Mouse (Mus musculus) forebrain, embryonic 15.5 days (tissue): ENCODE measurements around the gene Hist1h3f. TPM values are rescaled to one million over a fixed set of nuclear protein-coding genes. Genes with fewer than 3 reads are reported as not detected.
A peak's percentile ranks its signal among the peaks of the same experiment; 100 is the strongest.
"Not testable (repeated sequence)": the region's sequence is repeated elsewhere in the genome, so short reads cannot be mapped to it uniquely, and the experiment has no call there.

Source experiments
- ATAC-seq: fragments of 200-750 bp; cut with Nextera tagmentation; replicated peaks from 2 replicates; pipeline ENCODE4 v1.8.0; 2017; ENCODE audit warnings: mild to moderate bottlenecking, moderate TSS enrichment, moderate library complexity
- H3K27ac ChIP-seq: fragments of 300-500 bp; sonication (generic); replicated peaks from 2 replicates; pipeline ENCODE4 v1.5.1; 2015; ENCODE audit warnings: mild to moderate bottlenecking, inconsistent platforms
- H3K27me3 ChIP-seq: fragments of 300-500 bp; sonication (generic); 2 replicates; pipeline ENCODE4 v1.6.1; 2015; ENCODE audit warnings: inconsistent platforms
- H3K36me3 ChIP-seq: fragments of 300-500 bp; sonication (generic); 2 replicates; pipeline ENCODE4 v1.6.1; 2015; ENCODE audit warnings: mild to moderate bottlenecking, inconsistent platforms
- H3K4me1 ChIP-seq: fragments of 300-500 bp; sonication (generic); 2 replicates; pipeline ENCODE4 v1.6.1; 2015; ENCODE audit warnings: inconsistent platforms
- H3K4me2 ChIP-seq: fragments of 300-500 bp; sonication (generic); replicated peaks from 2 replicates; pipeline ENCODE4 v1.6.1; 2015; ENCODE audit warnings: mild to moderate bottlenecking, inconsistent platforms
- H3K4me3 ChIP-seq: fragments of 300-500 bp; sonication (generic); 2 replicates; pipeline ENCODE4 v1.5.1; 2015; ENCODE audit warnings: mild to moderate bottlenecking, inconsistent platforms
- H3K9ac ChIP-seq: fragments of 300-500 bp; sonication (generic); replicated peaks from 2 replicates; pipeline ENCODE4 v1.6.1; 2015; ENCODE audit warnings: mild to moderate bottlenecking, inconsistent platforms
- H3K9me3 ChIP-seq: fragments of 300-500 bp; sonication (generic); 2 replicates; pipeline ENCODE4 v1.6.1; 2016; ENCODE audit warnings: inconsistent platforms
- WGBS: fragments of 180-500 bp; shearing (Covaris S2); methylation state at CpG from one replicate; pipeline ENCODE4 v1.1.7; 2015; ENCODE audit warnings: mixed read lengths; 5-methylcytosine and 5-hydroxymethylcytosine counted together
- microRNA-seq: library from miRNA; unstranded; fragments of <30 nt; microRNA quantifications from one replicate; pipeline ENCODE4, GENCODE M21; 2016
- polyA plus RNA-seq: library from polyadenylated mRNA; unstranded; fragments of >200 nt; fragmentation: Nextera tagmentation; extraction: Ambion mirVana; gene quantifications from 2 replicates; pipeline ENCODE4 v1.2.1, GENCODE M21; 2015

Hist1h3f gene
- polyA plus RNA-seq, 1 experiment from 2014 or later, result 0.94 TPM

- H3K4me3 ChIP-seq, result peak overlapping the region; percentile 47
- no peak for ATAC-seq
- H3K4me1 ChIP-seq, result peaks cover 50% of the 10 kb centered on the region
- H3K9me3 ChIP-seq, result no peaks in the 10 kb centered on the region
- H3K36me3 ChIP-seq, result no peaks in the 10 kb centered on the region
- no peaks in the 10 kb centered on the region for H3K27me3 ChIP-seq
- H3K27ac ChIP-seq, result peak overlapping the region; percentile 97
- H3K4me2 ChIP-seq, result peak overlapping the region; percentile 77
- H3K9ac ChIP-seq, result peak overlapping the region; percentile 74
Measured at GRCm38 (mm10) chr13:23584331-23584730, 40.5 kb downstream of the Hist1h3f start.

- H3K4me3 ChIP-seq, result peak overlapping the region; percentile 47
- ATAC-seq, result peak; percentile 17; the same call in 1 of the 2 replicates
Measured at GRCm38 (mm10) chr13:23585029-23585441, 41.2 kb downstream of the Hist1h3f start.

GRCm38 (mm10) chr13:23585442-23586098 lies 41.7 kb downstream of the Hist1h3f start:
- not testable (repeated sequence) for H3K9me3 ChIP-seq, H3K36me3 ChIP-seq, H3K27me3 ChIP-seq
- ATAC-seq, result peak; percentile 91
- peaks cover 50% of the 10 kb centered on the region for H3K4me1 ChIP-seq
- peak overlapping the region; percentile 74 for H3K9ac ChIP-seq
- WGBS, result under 1% methylated on average over 36 of the region's 36 CpGs
- H3K4me3 ChIP-seq, result peak overlapping the region; percentile 47
- H3K4me2 ChIP-seq, result peak overlapping the region; percentile 77
- H3K27ac ChIP-seq, result peak overlapping the region; percentile 97

More at GRCm38 (mm10) chr13:23585029-23585441, 41.2 kb downstream of the Hist1h3f start:
- under 1% methylated on average over 21 of the region's 21 CpGs for WGBS
- no peaks in the 10 kb centered on the region for H3K9me3 ChIP-seq
- H3K9ac ChIP-seq, result peak overlapping the region; percentile 74
- H3K4me2 ChIP-seq, result peak overlapping the region; percentile 77
- H3K27ac ChIP-seq, result peak overlapping the region; percentile 97
- H3K27me3 ChIP-seq, result no peaks in the 10 kb centered on the region
- H3K36me3 ChIP-seq, result no peaks in the 10 kb centered on the region
- peaks cover 50% of the 10 kb centered on the region for H3K4me1 ChIP-seq

GRCm38 (mm10) chr13:23586099-23586939 lies 42.5 kb downstream of the Hist1h3f start:
- H3K27me3 ChIP-seq, result no peaks in the 10 kb centered on the region
- H3K9me3 ChIP-seq, result no peaks in the 10 kb centered on the region
- peak overlapping the region; percentile 97 for H3K27ac ChIP-seq
- ATAC-seq, result no peak
- H3K4me3 ChIP-seq, result peak overlapping the region; percentile 47
- H3K4me1 ChIP-seq, result peaks cover 45% of the 10 kb centered on the region
- WGBS, result under 1% methylated on average over 22 of the region's 22 CpGs
- no peaks in the 10 kb centered on the region for H3K36me3 ChIP-seq
- peak overlapping the region; percentile 27 for H3K9ac ChIP-seq
- peak overlapping the region; percentile 77 for H3K4me2 ChIP-seq

- Histone ChIP-seq H3K9me3 (no peaks in the 10 kb centered on the region), H3K36me3 (no peaks in the 10 kb centered on the region), H3K27me3 (no peaks in the 10 kb centered on the region), H3K27ac (peak overlapping the region; percentile 97), H3K9ac (peak overlapping the region; percentile 27), H3K4me1 (peaks cover 43% of the 10 kb centered on the region), H3K4me2 (peak overlapping the region; percentile 77), H3K4me3 (peak overlapping the region; percentile 47)
- ATAC-seq, result no peak
- 3% methylated on average over 1 of the region's 1 CpGs for WGBS
Measured at GRCm38 (mm10) chr13:23586940-23587225, 43.0 kb downstream of the Hist1h3f start.

- WGBS, result 96% methylated on average over 7 of the region's 7 CpGs
- no peak overlapping the region for H3K4me3 ChIP-seq
- H3K27me3 ChIP-seq, result no peaks in the 10 kb centered on the region
- peaks cover 10% of the 10 kb centered on the region for H3K4me1 ChIP-seq
- no peak overlapping the region for H3K9ac ChIP-seq
- no peak overlapping the region for H3K4me2 ChIP-seq
- no peaks in the 10 kb centered on the region for H3K9me3 ChIP-seq
- no peaks in the 10 kb centered on the region for H3K36me3 ChIP-seq
- no peak overlapping the region for H3K27ac ChIP-seq
- no peak for ATAC-seq
Measured at GRCm38 (mm10) chr13:23591206-23591605, 47.4 kb downstream of the Hist1h3f start.

GRCm38 (mm10) chr13:23591886-23592285 lies 48.0 kb downstream of the Hist1h3f start:
- 92% methylated on average over 7 of the region's 7 CpGs for WGBS
- not testable (repeated sequence) for H3K27ac ChIP-seq, H3K4me2 ChIP-seq, H3K36me3 ChIP-seq, H3K27me3 ChIP-seq, H3K9ac ChIP-seq, H3K4me1 ChIP-seq, H3K9me3 ChIP-seq, H3K4me3 ChIP-seq, ATAC-seq

GRCm38 (mm10) chr13:23592614-23593013 lies 48.8 kb downstream of the Hist1h3f start:
- WGBS, result 85% methylated on average over 7 of the region's 7 CpGs
- H3K27me3 ChIP-seq, result no peaks in the 10 kb centered on the region

GRCm38 (mm10) chr13:23593051-23593770 lies 49.4 kb downstream of the Hist1h3f start:
- no peak for ATAC-seq
- WGBS, result 87% methylated on average over 5 of the region's 5 CpGs
- H3K9me3 ChIP-seq, result no peaks in the 10 kb centered on the region
- H3K27ac ChIP-seq, result no peak overlapping the region
- no peak overlapping the region for H3K4me3 ChIP-seq
- no peaks in the 10 kb centered on the region for H3K4me1 ChIP-seq
- H3K9ac ChIP-seq, result no peak overlapping the region
- H3K36me3 ChIP-seq, result no peaks in the 10 kb centered on the region
- H3K27me3 ChIP-seq, result no peaks in the 10 kb centered on the region
- no peak overlapping the region for H3K4me2 ChIP-seq

More at GRCm38 (mm10) chr13:23592614-23593013, 48.8 kb downstream of the Hist1h3f start:
- Histone ChIP-seq H3K27ac (no peak overlapping the region), H3K4me1 (no peaks in the 10 kb centered on the region), H3K4me2 (no peak overlapping the region), H3K9ac (no peak overlapping the region), H3K36me3 (no peaks in the 10 kb centered on the region), H3K9me3 (no peaks in the 10 kb centered on the region), H3K4me3 (no peak overlapping the region)
- no peak for ATAC-seq

Small RNA genes within 50 kb of the gene (microRNA-seq; reads per million reads assigned to microRNA genes)
- gene Gm44297 (not detected), gene Gm44359 (not detected), gene Gm44394 (not detected), gene n-TStga1 (not detected)

Other genes with a start within 250 kb of the Hist1h3f start
- 58.3 and 60.9 TPM in 2 replicates for gene Zfp322a, start 174.8 kb upstream of the Hist1h3f start, polyA plus RNA-seq
- gene Abt1, start 120.2 kb upstream of the Hist1h3f start, polyA plus RNA-seq, result 13.0 and 13.2 TPM in 2 replicates
- gene Btn1a1, start 78.2 kb upstream of the Hist1h3f start, polyA plus RNA-seq, result 0.05 and 0.08 TPM in 2 replicates
- 0.11 TPM in 1 of 2 replicates, not detected in the other for gene Btn2a2, start 55.2 kb upstream of the Hist1h3f start, polyA plus RNA-seq
- 4.9 and 6.0 TPM in 2 replicates for gene Hist1h4h, start 13.0 kb upstream of the Hist1h3f start, polyA plus RNA-seq
- 2.8 and 6.7 TPM in 2 replicates for gene Hist1h2af, start 10.1 kb upstream of the Hist1h3f start, polyA plus RNA-seq
- 2.7 and 3.4 TPM in 2 replicates for gene Hist1h3g, start 8.6 kb upstream of the Hist1h3f start, polyA plus RNA-seq
- gene Hist1h2bh, start 660 bp upstream of the Hist1h3f start, polyA plus RNA-seq, result 0.37 and 0.59 TPM in 2 replicates
- gene Hist1h4f, start 7.6 kb downstream of the Hist1h3f start, polyA plus RNA-seq, result 0.70 and 0.73 TPM in 2 replicates
- gene Hist1h1d, start 9.2 kb downstream of the Hist1h3f start, polyA plus RNA-seq, result 0.23 and 0.25 TPM in 2 replicates
- 2.6 and 2.7 TPM in 2 replicates for gene Hist1h3e, start 18.3 kb downstream of the Hist1h3f start, polyA plus RNA-seq
- gene Hist1h2ae, start 27.2 kb downstream of the Hist1h3f start, polyA plus RNA-seq, result 48.1 and 55.0 TPM in 2 replicates
- 4.7 and 5.6 TPM in 2 replicates for gene Hist1h2bg, start 27.3 kb downstream of the Hist1h3f start, polyA plus RNA-seq
- gene Hist1h2bf, start 30.1 kb downstream of the Hist1h3f start, polyA plus RNA-seq, result 1.6 and 2.9 TPM in 2 replicates
- 1.5 and 2.0 TPM in 2 replicates for gene Hist1h2ad, start 30.3 kb downstream of the Hist1h3f start, polyA plus RNA-seq
- 4.5 and 5.1 TPM in 2 replicates for gene Hist1h3d, start 31.7 kb downstream of the Hist1h3f start, polyA plus RNA-seq
- 76.0 and 88.6 TPM in 2 replicates for gene Hist1h4d, start 37.5 kb downstream of the Hist1h3f start, polyA plus RNA-seq
- gene Hist1h2be, start 77.1 kb downstream of the Hist1h3f start, polyA plus RNA-seq, result 1.9 and 2.5 TPM in 2 replicates
- gene Hist1h1e, start 78.5 kb downstream of the Hist1h3f start, polyA plus RNA-seq, result 11.6 and 13.7 TPM in 2 replicates
- gene Hist1h2ac, start 139.9 kb downstream of the Hist1h3f start, polyA plus RNA-seq, result 1.0 and 1.1 TPM in 2 replicates
- 33.7 and 35.6 TPM in 2 replicates for gene Hist1h2bc, start 140.1 kb downstream of the Hist1h3f start, polyA plus RNA-seq
- 0.20 TPM in 1 of 2 replicates, not detected in the other for gene Hist1h1t, start 151.8 kb downstream of the Hist1h3f start, polyA plus RNA-seq
- gene Hist1h4c, start 154.4 kb downstream of the Hist1h3f start, polyA plus RNA-seq, result 3.7 and 4.4 TPM in 2 replicates
- 2.0 and 3.4 TPM in 2 replicates for gene Hfe, start 166.8 kb downstream of the Hist1h3f start, polyA plus RNA-seq
- 22.8 and 24.6 TPM in 2 replicates for gene Hist1h1c, start 194.8 kb downstream of the Hist1h3f start, polyA plus RNA-seq
- gene Hist1h3c, start 201.6 kb downstream of the Hist1h3f start, polyA plus RNA-seq, result 3.9 and 4.1 TPM in 2 replicates
- gene Hist1h2bb, start 202.7 kb downstream of the Hist1h3f start, polyA plus RNA-seq, result 1.8 and 2.0 TPM in 2 replicates
- 26.0 and 31.2 TPM in 2 replicates for gene Hist1h2ab, start 207.1 kb downstream of the Hist1h3f start, polyA plus RNA-seq
- 7.9 and 11.7 TPM in 2 replicates for gene Hist1h3b, start 208.2 kb downstream of the Hist1h3f start, polyA plus RNA-seq
- gene Hist1h4b, start 213.0 kb downstream of the Hist1h3f start, polyA plus RNA-seq, result 2.8 and 3.8 TPM in 2 replicates
- 0.38 TPM in 1 of 2 replicates, not detected in the other for gene Hist1h4a, start 217.2 kb downstream of the Hist1h3f start, polyA plus RNA-seq
- gene Hist1h3a, start 218.3 kb downstream of the Hist1h3f start, polyA plus RNA-seq, result 2.7 and 3.2 TPM in 2 replicates
- 1.5 TPM in 2 replicates for gene Hist1h1a, start 219.6 kb downstream of the Hist1h3f start, polyA plus RNA-seq
- 0.11 TPM in 1 of 2 replicates, not detected in the other for gene Trim38, start 225.9 kb downstream of the Hist1h3f start, polyA plus RNA-seq